Mouse (Mus musculus) right cerebral cortex, postnatal 14 days (tissue): ENCODE data around the gene Wrnip1.

Source experiments
- DNase-seq: peaks from one replicate; pipeline ENCODE4 v3.0.0; 2022

Wrnip1 gene

GRCm38 (mm10) chr13:32807624-32808023 is 5.8 kb downstream of the Wrnip1 start:
- no peak for DNase-seq

DNA sequence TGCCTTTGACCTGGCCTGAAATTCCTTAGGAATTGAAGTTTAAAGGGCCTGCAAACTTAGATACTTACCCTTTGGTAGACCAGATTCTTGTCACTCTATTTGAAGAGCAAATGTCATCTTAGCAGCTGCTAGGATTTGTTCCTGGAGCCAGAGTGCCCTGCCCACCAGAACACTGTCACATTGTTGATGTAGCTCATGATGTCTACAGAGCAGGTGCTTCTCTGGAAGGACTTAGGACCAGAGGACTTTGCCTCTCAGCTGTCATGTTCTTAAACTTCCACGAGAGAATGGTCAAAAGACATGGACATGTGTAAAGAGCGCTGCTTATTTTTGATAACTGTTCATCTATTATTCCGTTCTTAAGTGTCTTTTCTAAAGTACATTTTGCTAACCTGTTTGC is 17.4 kb downstream of the Wrnip1 start:
- DNase-seq: no peak

GRCm38 (mm10) chr13:32819926-32820325 is 18.1 kb downstream of the Wrnip1 start:
- no peak for DNase-seq

DNA sequence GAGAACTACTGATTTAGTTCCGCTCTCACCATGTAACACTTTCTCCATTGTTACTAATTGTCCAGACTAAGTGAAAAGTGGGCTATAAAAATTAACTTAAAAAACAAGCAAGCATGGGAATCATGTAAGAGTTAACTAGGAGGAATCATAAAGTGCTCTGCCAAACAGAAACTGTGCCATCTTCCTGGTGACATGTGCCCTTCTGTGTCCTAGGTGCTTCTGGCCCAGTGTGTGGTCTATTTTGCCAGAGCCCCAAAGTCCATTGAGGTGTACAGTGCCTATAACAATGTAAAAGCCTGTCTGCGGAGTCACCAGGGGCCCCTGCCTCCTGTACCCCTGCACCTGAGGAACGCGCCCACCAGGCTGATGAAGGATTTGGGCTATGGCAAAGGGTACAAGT is 19.8 kb downstream of the Wrnip1 start:
- DNase-seq: no peak

- no peak for DNase-seq
Observed at GRCm38 (mm10) chr13:32823126-32823525, 21.3 kb downstream of the Wrnip1 start.

GRCm38 (mm10) chr13:32824377-32825330 is 22.8 kb downstream of the Wrnip1 start:
- no peak for DNase-seq

DNA sequence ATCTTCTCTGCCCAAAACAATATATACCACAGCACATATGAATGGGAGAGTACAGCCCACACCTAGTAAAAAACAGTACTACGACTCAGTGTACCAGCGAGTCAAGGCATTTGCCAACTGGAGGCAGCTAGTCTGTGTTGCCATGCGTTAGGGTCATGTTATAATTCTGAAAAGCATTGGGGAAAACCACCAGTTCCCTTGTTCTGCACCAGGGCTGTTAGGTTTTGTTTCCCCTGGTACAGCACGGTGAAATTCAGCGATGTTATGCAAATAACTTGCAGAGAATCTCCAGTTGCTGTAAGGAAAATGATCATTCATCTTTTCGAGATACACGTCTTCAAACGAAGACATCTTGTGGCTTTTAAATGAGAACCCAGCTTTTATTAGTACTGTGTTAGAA is 23.7 kb downstream of the Wrnip1 start:
- DNase-seq: no peak

- DNase-seq: no peak
Observed at GRCm38 (mm10) chr13:32827111-32827822, 25.4 kb downstream of the Wrnip1 start.

DNA sequence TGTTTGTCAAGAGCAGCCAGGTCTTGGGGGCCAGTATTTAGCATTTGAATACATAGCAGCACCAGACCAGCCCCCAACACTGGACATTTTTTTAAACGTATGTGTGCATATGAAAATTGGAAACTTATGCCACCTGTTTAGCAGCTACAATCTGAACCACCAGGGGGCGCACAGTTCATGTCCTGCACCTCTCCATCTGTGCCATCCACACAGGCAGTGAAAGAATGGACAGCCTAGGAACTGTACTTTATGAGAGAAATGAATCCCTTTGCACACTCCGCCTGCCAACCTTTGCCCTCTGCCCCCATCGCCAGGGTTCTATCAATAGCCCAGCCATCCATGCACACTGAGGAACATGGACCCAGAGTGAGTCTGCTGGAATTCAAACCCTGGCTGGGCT is 26.1 kb downstream of the Wrnip1 start:
- peak; percentile 71 for DNase-seq

DNA sequence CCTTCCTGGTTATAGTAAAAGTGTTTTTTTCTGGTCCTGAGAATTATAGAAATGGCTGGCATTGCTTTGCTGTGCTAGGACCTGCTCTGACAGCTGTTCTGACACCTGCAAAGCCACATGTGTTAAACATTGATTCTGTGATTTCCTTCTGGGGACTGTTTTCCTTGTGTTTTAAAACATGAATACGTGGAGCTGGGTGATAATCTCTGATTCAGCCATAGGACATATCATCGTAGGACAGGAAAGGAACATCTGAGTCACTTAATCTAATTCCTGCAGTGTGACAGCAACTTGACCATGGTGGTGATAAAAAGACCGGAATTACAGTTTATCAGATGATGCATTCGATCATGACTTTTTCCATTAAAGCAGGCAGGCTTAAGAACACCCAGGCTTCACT is 27.0 kb downstream of the Wrnip1 start:
- DNase-seq: no peak

- DNase-seq: no peak
Observed at GRCm38 (mm10) chr13:32831505-32832273, 29.9 kb downstream of the Wrnip1 start.

- DNase-seq: no peak
Observed at GRCm38 (mm10) chr13:32832776-32833175, 30.9 kb downstream of the Wrnip1 start.

GRCm38 (mm10) chr13:32833237-32833636 is 31.4 kb downstream of the Wrnip1 start:
- DNase-seq: no peak

- no peak for DNase-seq
Observed at GRCm38 (mm10) chr13:32834513-32834912, 32.7 kb downstream of the Wrnip1 start.

GRCm38 (mm10) chr13:32839314-32839713 is 37.5 kb downstream of the Wrnip1 start:
- DNase-seq: no peak

DNA sequence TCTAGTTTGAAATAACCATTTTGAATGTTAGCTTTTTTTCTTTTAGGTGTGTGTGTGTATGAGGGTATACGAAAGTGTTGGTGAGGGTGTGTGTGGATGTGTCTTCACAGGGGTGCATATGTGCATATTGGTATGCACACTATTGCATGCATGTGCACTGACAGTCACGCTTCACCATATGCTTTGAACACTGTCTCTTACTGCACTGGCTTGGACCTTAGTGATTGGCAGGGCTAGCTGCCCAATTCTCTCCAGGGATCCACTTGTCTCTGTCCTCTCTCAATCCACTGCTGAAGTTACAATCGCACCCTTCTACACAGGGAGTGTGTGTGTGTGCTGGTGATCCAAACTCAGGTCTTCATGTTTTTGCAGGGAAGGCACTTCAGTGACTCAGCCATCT is 39.5 kb downstream of the Wrnip1 start:
- DNase-seq: no peak

DNA sequence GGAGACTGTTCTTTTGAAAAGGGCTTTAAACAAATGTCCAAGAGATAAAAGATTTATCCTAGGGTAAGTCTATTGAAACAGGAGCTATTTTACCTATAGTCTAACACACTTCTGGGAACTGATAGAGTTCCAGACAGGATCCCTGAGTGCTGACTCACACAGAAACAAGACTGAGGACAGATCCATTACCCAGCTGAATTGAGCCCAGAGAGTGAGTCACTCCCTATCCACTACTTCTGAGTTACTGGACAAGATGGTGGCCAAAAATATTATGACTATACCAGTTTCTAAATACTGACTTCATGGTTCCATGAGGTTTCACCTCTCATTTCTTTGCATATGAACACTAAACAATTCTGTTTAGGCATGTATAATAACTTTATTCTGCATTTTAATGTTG is 44.4 kb downstream of the Wrnip1 start:
- no peak for DNase-seq

DNA sequence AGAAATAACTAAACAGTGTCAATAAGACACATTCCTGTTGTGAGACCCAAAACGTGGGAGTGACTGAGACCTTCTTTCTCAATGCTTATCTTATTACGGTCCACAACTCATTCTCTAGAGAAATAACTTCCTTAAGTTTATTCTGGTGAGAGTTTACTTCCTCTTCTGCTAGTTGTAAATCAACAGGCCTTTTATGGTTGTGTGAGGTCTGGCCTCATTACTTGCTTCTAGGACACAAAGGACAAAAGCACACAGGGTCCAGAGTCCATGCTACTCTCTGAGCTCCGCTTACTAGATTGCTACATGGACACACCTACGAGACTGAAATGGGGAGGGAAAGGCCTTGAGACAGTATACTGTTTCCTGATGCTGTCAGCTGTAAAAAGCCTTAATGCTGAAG is 47.3 kb downstream of the Wrnip1 start:
- DNase-seq: no peak

DNA sequence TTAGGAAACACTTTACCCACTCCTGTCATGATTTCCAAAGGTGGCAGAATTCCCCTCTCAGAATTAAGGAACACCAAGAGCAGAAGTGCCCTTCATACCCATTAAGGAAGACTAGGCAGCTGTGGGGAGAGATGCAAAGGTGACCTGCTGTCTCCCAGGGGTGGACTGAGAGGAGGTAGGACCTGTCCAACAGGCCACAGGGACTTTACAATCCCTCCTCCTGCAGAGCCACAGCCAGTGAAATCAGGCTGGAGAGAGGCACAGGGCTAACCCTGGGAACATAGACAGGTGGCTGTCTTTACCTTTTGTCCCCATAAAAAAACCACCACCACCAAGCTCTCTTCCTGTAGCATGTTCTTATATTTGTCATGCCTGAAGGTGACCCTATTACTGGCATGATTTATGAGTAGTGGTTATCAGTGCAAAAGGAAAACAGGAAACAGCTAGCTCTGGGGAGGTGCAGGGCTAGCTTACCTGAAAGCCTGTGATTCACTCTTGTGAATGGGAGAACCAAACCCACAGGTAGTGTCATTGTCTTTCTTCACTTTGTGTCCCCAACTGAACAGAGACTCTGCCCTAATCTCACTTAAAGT is 47.8 kb downstream of the Wrnip1 start:
- DNase-seq: no peak

GRCm38 (mm10) chr13:32850156-32850555 is 48.3 kb downstream of the Wrnip1 start:
- no peak for DNase-seq

DNA sequence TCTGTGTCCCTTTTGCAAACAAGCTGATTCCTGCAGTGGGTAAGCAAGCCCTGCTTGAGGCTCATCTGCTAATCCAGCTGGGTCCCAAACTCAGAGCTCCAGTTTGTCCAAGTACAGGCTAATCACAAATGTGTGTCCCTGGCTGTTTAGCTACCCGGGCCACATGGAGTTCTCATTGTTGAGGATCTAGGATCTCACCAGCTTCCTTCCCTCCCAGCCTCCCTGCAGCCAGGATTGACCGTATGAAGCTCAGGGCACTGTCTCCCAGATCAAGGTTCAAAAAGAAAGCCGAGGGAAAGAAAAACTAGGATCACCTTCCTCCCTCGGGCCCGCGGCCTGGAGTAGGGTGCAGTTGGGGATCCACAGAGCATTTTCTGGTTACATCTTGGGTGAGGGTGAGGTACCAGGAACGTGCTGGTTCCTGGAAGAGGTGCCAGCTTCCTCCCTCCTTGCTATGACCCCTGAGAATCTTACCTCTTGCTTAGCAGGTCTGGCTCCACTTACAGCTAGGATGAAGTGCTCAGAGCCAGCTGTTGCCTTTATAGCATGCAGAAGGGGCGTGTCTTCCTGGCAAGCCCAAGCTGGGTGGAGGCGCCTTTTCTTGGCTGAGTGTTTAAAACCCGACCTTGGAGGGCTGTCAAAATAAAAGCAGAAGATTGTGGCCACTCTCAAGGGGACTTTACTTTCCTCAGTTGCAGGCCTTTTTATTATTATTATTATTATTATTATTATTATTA is 49.0 kb downstream of the Wrnip1 start, which contains the start of gene Serpinb1a:
Gene Serpinb1a (minus strand): TSS at position 518 of the 737 bp plus-strand sequence.
- DNase-seq: no peak

GRCm38 (mm10) chr13:32851967-32852366 is 50.1 kb downstream of the Wrnip1 start:
- DNase-seq: peak; percentile 39
